Mouse (Mus musculus) forebrain, postnatal 0 days (tissue): Measurements from ENCODE around the gene Eif5a. TPM values are rescaled to one million over a fixed set of nuclear protein-coding genes. Genes with fewer than 3 reads are reported as not detected.

Experiments
- ATAC-seq: fragments of 200-750 bp; cut with Nextera tagmentation; 2 replicates; pipeline ENCODE4 v1.8.0; 2017; ENCODE audit warnings: mild to moderate bottlenecking, moderate library complexity
- DNase-seq: peaks from one replicate; pipeline ENCODE4 v3.0.0-alpha.2; 2015
- H3K27ac ChIP-seq: fragments of 300-500 bp; sonication (generic); 2 replicates; pipeline ENCODE4 v1.5.1; 2014; ENCODE audit warnings: low read depth, mild to moderate bottlenecking, antibody characterized with exemption, low read length, moderate library complexity, mixed read lengths
- H3K27me3 ChIP-seq: fragments of 300-500 bp; sonication (generic); 2 replicates; pipeline ENCODE4 v1.6.1; 2014; ENCODE audit warnings: mild to moderate bottlenecking, low read length, mixed read lengths; ENCODE audit not compliant: insufficient read depth
- H3K36me3 ChIP-seq: fragments of 300-500 bp; sonication (generic); 2 replicates; pipeline ENCODE4 v1.6.1; 2014; ENCODE audit warnings: mild to moderate bottlenecking, moderate library complexity; ENCODE audit not compliant: insufficient read depth
- H3K4me1 ChIP-seq: fragments of 300-500 bp; sonication (generic); 2 replicates; pipeline ENCODE4 v1.6.1; 2014; ENCODE audit warnings: antibody characterized with exemption; ENCODE audit not compliant: insufficient read depth
- H3K4me2 ChIP-seq: fragments of 300-500 bp; sonication (generic); 2 replicates; pipeline ENCODE4 v1.6.1; 2014; ENCODE audit warnings: low read depth, mild to moderate bottlenecking, moderate library complexity
- H3K4me3 ChIP-seq: fragments of 300-500 bp; sonication (generic); 2 replicates; pipeline ENCODE4 v1.5.1; 2014; ENCODE audit warnings: low read depth, low read length, mixed read lengths
- H3K9ac ChIP-seq: fragments of 300-500 bp; sonication (generic); 2 replicates; pipeline ENCODE4 v1.6.1; 2014; ENCODE audit warnings: mild to moderate bottlenecking
- H3K9me3 ChIP-seq: fragments of 300-500 bp; sonication (generic); 2 replicates; pipeline ENCODE4 v1.6.1; 2016; ENCODE audit warnings: low read length
- CTCF ChIP-seq: sonication (generic); IDR thresholded peaks from 2 replicates; pipeline ENCODE4 v1.5.1; 2016; ENCODE audit warnings: antibody characterized with exemption, control low read depth, low read depth
- WGBS: fragments of 180-500 bp; shearing (Covaris S2); extraction: QIAGEN DNeasy Blood & Tissue Kit; methylation state at CpG from one replicate; pipeline ENCODE4 v1.1.7; 2014; 5-methylcytosine and 5-hydroxymethylcytosine counted together
- polyA plus RNA-seq: library from polyadenylated mRNA; unstranded; fragments of >200 nt; fragmentation: Nextera tagmentation; extraction: Ambion mirVana; gene quantifications from 2 replicates; pipeline ENCODE4 v1.2.1, GENCODE M21; 2015
- total RNA-seq: library from RNA; depleted of rRNA; stranded (reverse); fragments of >200 nt; gene quantifications from 2 replicates; pipeline ENCODE4 v1.2.3, GENCODE M21; 2014

Eif5a gene
- total and polyA plus RNA-seq, 2 experiments from 2014 or later = 489 to 1,306 TPM

DNA sequence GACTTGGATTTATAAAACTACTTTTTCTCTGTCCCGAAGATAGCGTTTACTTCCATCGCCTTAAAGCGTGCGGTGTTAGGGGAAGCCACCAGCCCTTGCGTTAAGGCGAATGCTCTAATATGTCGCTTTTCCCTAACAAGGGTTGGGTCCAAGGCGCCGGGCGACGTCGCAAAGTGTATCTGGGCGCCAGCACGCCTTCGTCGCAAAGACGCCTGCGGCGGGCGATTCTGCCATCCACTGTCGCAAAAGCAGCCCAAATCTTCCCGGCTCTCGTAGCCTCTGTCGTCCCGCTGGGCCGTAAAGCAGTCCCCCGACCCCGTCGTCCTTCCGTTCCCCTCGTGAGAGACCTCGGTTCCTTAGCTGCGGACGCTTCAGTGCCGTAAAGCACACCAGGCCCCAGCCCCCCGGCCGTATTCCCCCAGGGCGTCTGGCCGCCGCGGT lies 20.3 kb downstream of the Eif5a start:
- TF ChIP-seq CTCF = no peak
- peak overlapping the region; percentile 89 for H3K4me2 ChIP-seq

GRCm38 (mm10) chr11:69900471-69901405 lies 21.0 kb downstream of the Eif5a start, which contains the start of the genes 2810408A11Rik and Neurl4:
2810408A11Rik (minus strand) TSS chr11:69900987.
Neurl4 (plus strand) TSS chr11:69901072.
- Histone ChIP-seq H3K9me3 (no peaks in the 10 kb centered on the region), H3K4me3 (peak within 1 kb of the TSS; percentile 82), H3K9ac (peak within 1 kb of the TSS; percentile 74), H3K36me3 (peaks cover 24% of the 10 kb centered on the region), H3K27me3 (no peaks in the 10 kb centered on the region), H3K27ac (peak within 1 kb of the TSS; percentile 91), H3K4me2 (peak within 1 kb of the TSS; percentile 89), H3K4me1 (peaks cover 14% of the 10 kb centered on the region)
- no peak for TF ChIP-seq CTCF
- WGBS = under 1% methylated on average over 38 of the region's 38 CpGs
- peak; percentile 94 for ATAC-seq
- peak; percentile 95 for DNase-seq

More for the DNA sequence above, 20.3 kb downstream of the Eif5a start:
- peaks cover 31% of the 10 kb centered on the region for H3K36me3 ChIP-seq
- peak; percentile 99 for DNase-seq
- H3K9me3 ChIP-seq = no peaks in the 10 kb centered on the region
- H3K4me1 ChIP-seq = peaks cover 14% of the 10 kb centered on the region
- peak overlapping the region; percentile 74 for H3K9ac ChIP-seq
- H3K27ac ChIP-seq = peak overlapping the region; percentile 91
- no peaks in the 10 kb centered on the region for H3K27me3 ChIP-seq
- H3K4me3 ChIP-seq = peak overlapping the region; percentile 82
- WGBS = under 1% methylated on average over 42 of the region's 42 CpGs
- peak; percentile 84 for ATAC-seq

DNA sequence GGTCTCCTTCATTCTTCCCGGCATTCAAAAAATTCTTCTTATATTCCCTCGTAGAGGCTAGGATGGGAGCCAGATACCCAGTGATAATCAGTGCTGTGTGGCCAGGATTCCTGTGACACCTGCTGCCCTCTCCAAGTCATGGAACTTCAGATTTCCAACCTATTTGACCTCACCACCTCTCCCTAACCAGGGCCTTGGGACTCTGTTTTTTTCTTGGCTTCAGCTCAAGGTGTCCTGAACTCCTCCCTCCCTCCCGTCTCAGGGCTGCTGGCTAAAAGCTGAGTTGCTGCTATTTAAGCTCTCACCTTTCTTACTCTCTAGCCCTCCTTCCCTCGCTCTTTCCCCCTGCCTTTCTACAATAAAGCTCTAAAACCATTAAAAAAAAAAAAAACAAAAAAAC lies 21.9 kb downstream of the Eif5a start:
- Histone ChIP-seq H3K36me3 (peaks cover 16% of the 10 kb centered on the region), H3K9me3 (no peaks in the 10 kb centered on the region), H3K4me1 (peaks cover 14% of the 10 kb centered on the region), H3K27ac (no peak overlapping the region; the same call in 1 of the 2 replicates), H3K4me3 (peak overlapping the region; percentile 82), H3K9ac (peak overlapping the region; percentile 74), H3K27me3 (no peaks in the 10 kb centered on the region), H3K4me2 (peak overlapping the region; percentile 89)
- DNase-seq (peak; percentile 26), ATAC-seq (no peak)
- 7% methylated on average over 4 of the region's 4 CpGs for WGBS
- no peak for TF ChIP-seq CTCF

DNA sequence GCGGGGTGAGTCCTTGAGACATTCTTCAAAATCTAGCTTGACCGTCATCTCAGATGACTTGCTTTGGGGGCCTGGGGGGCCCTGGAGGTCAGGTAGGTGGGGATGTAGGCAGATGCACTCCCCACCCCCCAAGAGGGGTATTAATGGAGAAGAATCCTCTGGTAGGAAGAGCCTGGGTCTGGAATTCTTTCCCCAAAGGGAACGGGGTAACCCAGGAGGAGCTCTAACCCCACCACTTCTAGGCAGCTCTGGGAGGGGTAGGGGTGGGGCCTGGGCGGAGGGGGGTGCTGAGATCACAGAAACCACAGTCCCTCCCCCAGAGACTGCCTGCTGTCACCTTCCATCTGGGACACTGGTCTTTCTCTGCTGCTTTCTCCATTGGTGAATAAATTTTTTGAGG lies 26.5 kb downstream of the Eif5a start, which contains the start of gene Acap1:
Acap1 (minus strand) TSS at position 249 of the 400 bp plus-strand sequence.
- H3K9me3 ChIP-seq = no peaks in the 10 kb centered on the region
- ATAC-seq (no peak), DNase-seq (no peak)
- no peaks in the 10 kb centered on the region for H3K27me3 ChIP-seq
- H3K36me3 ChIP-seq = no peaks in the 10 kb centered on the region
- no peak for TF ChIP-seq CTCF
- H3K4me2 ChIP-seq = no peak within 1 kb of the TSS
- peaks cover 10% of the 10 kb centered on the region for H3K4me1 ChIP-seq
- no peak within 1 kb of the TSS for H3K9ac ChIP-seq
- 87% methylated on average over 4 of the region's 4 CpGs for WGBS
- no peak within 1 kb of the TSS for H3K27ac ChIP-seq
- H3K4me3 ChIP-seq = no peak within 1 kb of the TSS

- Histone ChIP-seq H3K9ac (no peak overlapping the region), H3K4me2 (no peak overlapping the region), H3K4me1 (peaks cover 8% of the 10 kb centered on the region), H3K27me3 (no peaks in the 10 kb centered on the region), H3K36me3 (no peaks in the 10 kb centered on the region), H3K4me3 (no peak overlapping the region), H3K27ac (no peak overlapping the region), H3K9me3 (no peaks in the 10 kb centered on the region)
- no peak for TF ChIP-seq CTCF
- ATAC-seq = no peak
- DNase-seq = no peak
- 84% methylated on average over 5 of the region's 5 CpGs for WGBS
These were observed 27.1 kb downstream of the Eif5a start for GRCm38 (mm10) chr11:69894671-69895070.

GRCm38 (mm10) chr11:69891482-69891881 lies 30.3 kb downstream of the Eif5a start:
- TF ChIP-seq CTCF = no peak

More at GRCm38 (mm10) chr11:69891482-69891881, 30.3 kb downstream of the Eif5a start:
- no peak overlapping the region for H3K4me2 ChIP-seq
- no peaks in the 10 kb centered on the region for H3K9me3 ChIP-seq
- DNase-seq (no peak), ATAC-seq (no peak)
- 53% methylated on average over 4 of the region's 4 CpGs for WGBS
- no peaks in the 10 kb centered on the region for H3K4me1 ChIP-seq
- no peaks in the 10 kb centered on the region for H3K36me3 ChIP-seq
- no peaks in the 10 kb centered on the region for H3K27me3 ChIP-seq
- no peak overlapping the region for H3K9ac ChIP-seq
- no peak overlapping the region for H3K4me3 ChIP-seq
- no peak overlapping the region for H3K27ac ChIP-seq
